Mouse (Mus musculus): ENCODE measurements around the gene Thap8.

- TF ChIP-seq GATA1 (IDR thresholded peaks at IDR 0.05; ENCODE audit: borderline replicate concordance, low read length) (no peak), FLI1 (IDR thresholded peaks at IDR 0.05; ENCODE audit: low read length) (no peak)
Observed at GRCm38 (mm10) chr7:30282740-30283139, 2.8 kb downstream of the Thap8 start.
